Mouse (Mus musculus) spleen, postnatal 36 days (tissue): ENCODE measurements around the gene Lipc.

Experiments used
- DNase-seq, 2 experiments: peaks; one replicate each; pipeline ENCODE4 v3.0.0; 2022; ENCODE audit warnings: low spot score in 2 of 2, mixed read lengths in 1 of 2

The Lipc gene

DNA sequence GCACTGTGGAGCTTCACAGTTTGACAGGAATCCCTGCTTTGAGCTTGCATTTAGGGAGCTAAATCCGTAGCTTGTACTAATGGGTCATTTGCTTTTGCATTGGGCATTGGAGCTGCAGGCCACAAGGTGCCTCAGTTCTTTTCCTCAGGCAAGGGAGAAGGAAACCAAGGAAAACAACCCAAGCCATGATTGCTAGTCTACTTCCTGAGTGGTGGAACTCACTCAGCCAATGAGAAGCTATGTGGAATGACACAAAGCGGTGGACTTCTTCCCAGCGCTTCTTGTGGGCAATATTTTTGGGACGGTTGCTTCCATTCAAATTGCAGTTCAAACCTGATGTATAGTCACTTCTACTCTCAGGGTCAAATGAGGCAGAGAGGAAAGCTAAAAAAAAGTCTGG is at the start of gene Lipc:
Gene Lipc, minus strand, starts transcription at position 101 of the 400 bp plus-strand sequence.
- no peak for DNase-seq

DNA sequence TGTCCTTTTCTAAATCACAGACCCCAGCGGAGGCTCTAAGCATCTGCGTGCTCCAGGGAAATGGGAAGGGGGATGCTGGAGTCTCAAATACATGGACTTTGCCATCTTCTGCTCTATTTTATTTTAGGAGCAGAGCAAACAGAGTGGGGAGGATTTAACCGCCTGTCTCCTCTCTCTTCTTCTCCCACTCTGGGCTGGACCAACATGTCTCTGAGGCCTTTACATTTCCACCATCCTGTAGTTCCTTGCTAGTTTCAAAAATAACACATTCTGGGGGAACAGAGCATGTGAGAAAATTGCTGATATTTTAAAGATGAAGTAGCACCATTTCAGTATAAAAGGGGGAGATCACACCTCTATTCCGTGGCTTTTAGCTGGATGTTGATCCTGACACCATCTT is 47.1 kb upstream of the Lipc start:
- DNase-seq, result no peak

DNA sequence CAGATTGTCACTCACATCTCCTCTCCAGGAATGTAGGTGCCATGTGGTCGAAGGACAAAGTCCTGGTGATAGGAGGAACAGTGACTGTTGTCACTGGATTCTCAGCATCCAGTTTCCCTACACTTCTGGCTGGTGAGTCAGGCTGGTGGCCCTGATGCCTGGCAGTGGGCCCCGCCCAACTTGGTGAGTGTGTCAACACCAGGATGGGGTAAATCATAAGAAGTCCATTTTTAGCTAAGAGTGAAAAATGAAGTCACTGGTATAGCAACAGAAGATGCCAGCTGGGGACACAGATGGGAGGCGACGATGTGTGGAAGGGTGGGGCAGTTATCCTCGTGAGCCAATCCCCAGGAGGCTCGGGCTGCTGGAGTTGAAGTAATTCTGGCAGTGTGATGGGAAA is 46.7 kb upstream of the Lipc start:
- no peak for DNase-seq

DNA sequence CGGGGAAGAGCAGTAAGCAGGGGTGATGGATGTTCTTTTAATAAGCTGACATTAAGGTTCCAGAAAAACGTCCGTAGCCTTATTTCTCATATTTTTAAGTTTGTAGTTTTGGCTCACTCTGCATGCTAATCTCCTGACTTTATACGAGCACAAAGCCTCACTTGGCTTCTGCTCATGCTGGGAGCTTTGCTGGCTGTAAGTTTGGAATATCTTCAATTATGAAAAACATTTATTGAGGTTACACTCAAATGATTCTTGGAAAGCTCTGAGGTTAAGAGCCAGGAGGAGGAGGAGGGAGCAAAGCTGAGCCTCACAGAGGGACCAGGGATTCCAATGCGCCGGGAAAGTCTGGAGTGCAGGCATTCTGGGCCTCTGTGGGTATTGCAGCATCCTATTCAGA is 41.3 kb upstream of the Lipc start:
- no peak for DNase-seq

DNA sequence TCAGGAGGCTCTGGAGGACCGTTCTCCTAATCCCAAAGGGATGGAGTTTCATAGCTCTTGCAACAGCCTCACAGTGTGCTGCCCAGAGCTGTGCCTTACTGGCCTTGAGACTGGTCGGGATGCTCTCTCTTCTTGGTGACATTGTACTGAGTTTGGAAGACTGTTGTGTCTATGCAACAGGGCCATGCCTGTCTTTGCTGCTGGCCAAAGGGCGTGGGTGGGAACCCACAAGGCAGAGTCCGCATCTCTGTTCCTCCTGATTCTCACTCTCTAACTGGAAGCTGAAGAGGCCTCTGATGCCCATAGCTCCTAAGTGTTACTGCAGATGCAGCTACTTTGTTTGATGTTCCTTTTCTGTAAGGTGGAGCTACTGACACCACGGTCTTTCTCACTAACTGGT is 39.4 kb upstream of the Lipc start:
- DNase-seq, result no peak

DNA sequence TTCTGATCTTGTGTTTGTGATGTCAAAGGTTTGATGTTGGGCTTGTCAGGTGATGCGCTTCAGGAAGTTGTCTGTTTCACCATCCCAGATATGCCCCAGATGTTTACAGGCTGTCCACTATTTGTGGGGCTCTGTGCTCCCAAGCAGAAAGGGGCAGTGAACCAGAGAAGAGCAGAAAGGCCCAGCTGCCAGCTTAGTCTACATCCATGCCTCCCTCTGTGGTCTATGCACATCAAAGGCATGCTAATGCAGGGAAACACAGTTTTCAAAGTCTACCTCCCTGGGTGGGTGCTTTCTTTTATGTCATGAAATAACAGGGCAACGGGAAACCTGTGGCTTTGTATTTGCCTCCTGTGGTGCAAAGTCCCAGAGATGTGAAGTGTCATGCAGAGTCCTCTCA is 35.2 kb upstream of the Lipc start:
- DNase-seq, result peak; percentile 5 to 19

DNA sequence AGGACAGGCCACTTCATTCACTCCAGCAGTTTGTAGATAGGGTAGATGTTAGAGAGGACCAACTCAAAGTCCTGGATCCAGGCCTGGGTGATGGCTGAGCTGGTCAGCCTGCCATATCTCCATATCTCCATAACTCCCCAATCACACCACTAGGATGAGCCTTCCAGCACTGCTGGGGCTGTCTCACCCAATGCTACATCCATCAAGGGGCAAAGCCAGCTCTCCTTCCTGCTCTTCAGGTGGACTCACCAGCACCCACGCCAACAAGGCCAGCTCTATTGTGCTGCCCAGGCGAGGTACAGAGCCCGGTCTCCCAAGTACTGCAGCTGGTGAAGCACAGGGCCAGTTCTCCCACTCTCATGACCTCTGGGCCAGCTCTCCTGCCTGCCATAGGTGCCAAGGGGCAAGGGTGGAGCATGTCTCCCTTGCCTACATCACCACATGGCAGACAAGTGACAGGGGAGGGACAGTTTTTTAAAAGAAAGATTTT is 31.0 kb upstream of the Lipc start:
- no peak for DNase-seq

DNA sequence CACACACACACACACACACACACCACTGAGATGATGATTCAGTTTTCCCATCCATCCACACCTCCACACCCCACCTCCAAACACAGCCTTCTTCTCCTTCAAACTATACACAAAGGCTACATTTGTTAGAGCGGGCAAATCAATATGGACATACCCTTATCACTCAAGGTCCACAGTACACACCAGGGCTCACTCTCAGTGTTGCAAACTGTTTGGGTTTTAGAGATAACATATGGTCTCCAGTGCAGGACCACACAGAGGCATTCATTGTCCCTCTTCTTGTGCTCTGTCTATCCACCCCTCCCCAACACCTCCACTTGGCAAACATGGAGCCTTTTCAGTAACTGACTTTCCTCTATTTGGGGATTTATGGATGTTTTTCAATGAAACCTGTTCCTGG is 29.7 kb upstream of the Lipc start:
- no peak for DNase-seq

DNA sequence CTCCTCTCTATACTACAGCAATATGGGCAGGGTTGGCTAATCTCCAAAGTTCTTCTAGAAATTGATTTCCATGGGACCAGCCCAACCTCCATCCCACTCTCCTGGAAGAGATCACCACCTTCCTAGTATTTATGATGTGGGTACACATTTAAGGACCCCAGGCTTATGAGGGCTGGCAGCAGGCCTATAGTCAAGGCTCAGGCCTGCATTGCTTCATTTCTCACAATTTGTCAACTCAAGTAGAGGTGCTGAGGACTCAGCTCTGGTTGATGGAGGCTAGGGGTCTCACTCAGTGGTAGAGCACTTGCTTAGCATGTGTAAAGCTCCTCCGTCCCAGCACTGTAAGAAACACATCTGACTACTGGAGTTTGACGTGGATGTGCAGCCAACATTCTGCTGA is 27.6 kb upstream of the Lipc start:
- no peak for DNase-seq

DNA sequence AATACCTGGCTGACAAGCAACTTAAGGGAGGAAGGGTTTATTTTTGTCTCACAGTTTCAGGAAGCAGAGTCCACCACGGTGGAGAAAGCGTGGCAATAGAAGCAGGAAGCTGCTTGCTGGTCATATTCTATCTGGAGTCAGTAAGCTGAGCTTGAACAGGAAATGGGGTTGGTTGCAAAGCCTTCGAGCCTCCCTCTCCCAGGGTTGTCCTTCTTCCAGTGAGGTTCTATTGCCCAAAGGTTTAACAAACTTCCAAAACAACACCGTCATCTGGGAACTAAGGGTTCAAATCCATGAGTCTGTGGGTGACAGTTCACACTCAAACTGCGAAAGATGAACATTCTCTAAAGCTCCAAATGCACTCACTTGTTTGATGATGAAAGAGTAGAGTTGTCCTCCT is 27.1 kb upstream of the Lipc start:
- DNase-seq, result no peak

DNA sequence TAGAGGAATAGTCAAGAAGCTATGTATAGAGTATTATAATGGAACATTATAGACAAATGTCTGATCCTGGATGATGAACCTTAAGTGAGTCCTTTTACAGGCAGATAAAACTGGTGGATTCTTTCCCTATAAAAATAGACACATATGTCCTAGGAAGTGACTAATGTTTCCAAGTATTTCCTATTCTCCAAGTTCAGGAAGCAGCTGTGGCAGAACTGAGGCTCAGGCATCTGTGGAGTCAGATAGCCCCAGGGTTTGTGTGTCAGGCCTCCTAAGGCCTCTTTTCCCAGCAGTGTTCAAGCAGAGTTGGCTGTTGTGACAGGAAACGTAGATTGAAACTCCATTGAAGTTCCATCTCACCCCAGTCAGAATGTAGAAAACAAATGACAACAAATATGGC is 25.4 kb upstream of the Lipc start:
- no peak for DNase-seq

DNA sequence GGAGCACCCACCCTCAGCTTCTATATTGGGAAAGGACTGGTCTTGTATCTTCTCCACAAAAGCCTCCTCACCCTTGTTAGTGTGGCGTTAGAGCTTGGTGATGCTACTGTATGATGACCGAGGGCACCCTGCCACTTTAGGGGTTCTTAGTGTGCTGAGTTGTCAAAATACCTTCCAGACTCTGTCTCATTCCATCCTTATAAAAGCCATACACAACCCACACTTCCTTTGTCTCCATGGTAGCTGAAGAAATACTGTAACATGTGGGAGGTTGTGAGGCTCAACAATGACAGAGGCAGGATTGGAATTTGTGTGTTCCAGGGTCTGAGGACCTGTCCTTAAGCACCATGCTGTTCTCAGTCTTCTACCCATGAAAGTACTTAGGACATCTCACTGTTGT is 23.9 kb upstream of the Lipc start:
- DNase-seq, result no peak

DNA sequence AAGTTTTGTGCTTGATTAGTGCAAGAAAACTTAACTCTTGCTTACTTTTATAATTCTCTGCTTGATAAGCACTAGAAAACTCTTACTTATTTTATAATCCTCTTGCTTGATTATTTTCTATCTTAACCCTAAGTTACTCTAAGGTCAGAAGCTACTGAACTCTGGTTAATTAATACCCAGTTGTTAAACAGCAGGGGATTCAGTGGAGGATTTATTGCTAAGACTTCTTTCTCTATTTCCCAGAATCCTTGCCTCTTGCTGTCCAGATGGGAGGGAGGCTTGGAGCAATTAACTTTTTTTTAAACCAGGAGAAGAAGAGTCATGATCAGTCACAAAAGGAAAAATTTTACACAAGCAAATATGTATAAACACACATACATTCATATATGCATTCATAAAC is 21.3 kb upstream of the Lipc start:
- DNase-seq, result no peak

DNA sequence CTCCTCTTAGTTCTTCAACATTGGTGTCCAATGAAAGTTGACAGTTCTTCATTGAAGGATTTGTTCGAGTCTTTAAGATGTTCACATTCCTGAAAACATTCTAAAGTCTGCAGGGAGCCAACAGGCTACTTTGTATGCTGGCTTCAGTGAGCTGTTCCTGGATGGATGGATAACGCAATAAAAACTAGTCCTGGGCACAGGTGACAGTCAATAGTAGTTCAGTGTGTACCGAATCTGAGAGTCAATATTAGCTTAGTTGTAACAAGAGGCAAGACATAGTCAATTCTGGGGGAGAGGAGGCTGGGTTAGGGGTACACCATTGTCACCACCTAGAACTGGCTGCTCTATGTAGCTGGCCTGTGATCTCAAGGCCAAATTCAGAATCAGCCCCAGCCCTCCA is 17.2 kb upstream of the Lipc start:
- DNase-seq, result no peak

DNA sequence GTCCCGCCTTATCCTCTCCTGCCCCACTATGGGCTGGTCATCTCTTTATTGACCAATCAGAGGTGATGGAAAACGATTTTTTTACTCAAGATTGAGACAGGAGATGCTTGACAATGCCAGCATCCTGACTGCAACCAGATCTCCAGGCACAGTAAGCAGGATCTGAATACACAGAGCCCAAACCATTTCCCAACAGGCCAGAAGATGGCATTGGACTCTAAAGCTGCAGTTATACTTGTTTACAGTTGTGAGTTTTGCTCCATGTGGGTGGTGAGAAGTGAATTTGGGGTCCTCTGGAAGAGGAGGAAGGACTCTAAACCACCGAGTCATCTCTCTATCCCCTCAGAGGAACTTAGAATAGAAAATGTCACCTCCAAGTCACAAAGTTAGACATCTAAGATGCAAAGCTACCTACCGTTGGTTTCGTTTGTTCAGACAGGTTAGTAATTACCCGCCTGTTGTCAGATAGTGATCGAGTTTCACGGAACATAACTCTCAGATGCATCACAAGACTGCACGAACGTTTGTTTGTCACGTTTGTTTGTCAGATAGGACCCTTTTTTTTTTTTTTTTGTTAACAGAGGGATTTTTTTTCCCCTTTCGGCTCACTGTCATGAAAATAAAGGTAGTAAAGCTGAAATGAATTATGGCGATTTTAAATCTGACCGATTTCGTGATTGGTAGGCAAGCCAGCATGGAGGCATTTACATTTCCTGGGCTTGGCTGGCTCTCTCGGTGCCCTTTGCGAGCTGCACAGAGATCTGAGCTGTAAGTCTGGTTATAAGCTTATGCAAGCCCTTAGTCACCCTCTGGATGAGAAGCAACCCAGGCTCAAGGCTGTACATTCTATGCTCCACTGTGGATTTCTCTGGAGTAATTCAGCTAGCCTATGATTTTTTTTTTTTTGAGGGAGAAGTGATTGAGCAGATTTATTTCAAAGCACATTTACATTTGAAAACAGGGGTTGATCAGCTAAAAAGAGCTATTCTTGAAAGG is 14.3 kb upstream of the Lipc start:
- no peak for DNase-seq

DNA sequence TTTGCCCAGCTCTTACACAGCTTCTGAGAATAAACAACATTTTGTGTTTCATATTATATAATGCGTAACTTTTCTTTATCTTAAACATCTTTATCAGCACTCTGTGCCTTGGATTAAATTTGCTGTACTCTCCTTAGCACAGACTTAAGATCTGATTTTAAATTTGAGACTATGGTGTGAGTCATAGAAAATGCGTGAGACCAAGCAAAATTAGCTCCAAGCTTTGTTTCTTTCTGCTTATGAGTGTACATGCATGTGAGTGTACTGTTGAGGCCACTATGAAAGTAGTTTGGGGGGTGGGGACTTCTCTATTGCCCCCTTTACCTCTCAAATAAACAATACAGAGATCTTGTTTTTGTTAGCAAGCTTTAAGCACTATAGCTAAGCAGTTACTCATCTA is 13.4 kb upstream of the Lipc start:
- no peak for DNase-seq

DNA sequence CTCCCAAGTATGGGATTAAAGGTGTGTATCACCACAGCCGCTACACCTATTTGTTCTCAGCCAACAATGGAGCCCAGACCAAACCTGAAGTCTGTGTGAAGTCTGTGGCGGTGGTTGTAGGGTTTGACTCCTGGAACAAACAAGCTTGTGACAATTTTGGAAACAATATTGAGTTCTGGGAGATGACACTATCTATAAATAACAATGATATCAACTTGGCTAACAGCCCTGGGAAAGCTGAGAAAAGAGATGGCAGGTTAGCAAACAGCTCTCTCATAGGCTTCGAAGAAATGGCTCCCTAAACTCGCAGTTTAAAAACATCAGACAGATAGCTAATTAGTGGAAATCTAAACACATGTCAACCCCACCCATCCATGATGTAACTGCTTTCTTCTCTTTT is 13.0 kb upstream of the Lipc start:
- DNase-seq, result no peak

DNA sequence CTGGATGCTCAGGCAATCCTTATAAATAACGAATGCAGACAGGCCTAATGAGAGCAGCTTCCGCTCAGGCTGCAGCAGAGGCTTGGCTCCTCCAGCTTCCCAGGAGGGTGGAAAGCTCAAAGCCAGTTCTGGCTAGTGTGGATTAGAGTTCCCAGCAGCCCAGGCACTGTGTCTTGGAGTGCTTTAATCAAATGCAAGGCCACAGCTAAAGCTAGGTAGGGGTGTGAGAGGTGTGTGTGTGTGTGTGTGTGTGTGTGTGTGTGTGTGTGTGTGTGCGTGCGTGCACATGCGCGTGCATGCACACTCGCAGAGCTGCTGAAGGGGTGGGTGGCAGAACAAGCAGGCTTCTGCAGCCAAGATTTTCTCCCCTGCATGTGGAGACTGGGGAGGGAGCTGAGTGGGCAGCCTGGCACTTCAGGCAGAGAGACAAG is 11.4 kb upstream of the Lipc start:
- no peak for DNase-seq

DNA sequence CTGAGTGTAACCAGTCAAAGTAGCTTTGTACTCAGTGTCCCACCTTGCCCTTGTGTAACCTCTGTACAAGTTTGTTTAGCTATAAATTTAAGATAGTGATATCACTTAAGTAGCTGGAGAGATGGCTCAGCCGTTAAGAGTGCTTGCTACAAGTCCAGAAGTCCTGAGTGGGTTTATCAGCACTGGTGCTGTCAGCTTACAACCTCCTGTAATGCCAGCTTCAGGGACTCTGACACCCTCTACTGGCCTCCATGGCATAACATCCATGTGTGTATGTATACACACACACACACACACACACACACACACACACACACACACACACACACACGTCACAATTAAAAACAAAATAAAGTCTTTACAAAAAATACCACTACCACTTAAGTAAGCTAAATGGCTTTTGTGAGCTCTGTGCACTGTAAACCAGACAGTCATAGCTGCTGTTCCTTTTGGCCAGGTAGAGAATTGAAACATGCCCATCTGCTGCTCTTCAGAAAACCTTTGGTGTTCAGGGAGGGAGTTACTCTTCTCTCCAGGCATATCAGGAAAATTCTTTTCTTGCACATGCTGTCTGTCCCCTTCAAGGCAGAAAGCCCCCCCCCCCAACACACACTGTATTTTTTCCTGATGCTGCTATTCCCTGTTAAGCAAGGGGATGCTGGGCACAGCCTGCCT is 10.9 kb upstream of the Lipc start:
- DNase-seq, result no peak

DNA sequence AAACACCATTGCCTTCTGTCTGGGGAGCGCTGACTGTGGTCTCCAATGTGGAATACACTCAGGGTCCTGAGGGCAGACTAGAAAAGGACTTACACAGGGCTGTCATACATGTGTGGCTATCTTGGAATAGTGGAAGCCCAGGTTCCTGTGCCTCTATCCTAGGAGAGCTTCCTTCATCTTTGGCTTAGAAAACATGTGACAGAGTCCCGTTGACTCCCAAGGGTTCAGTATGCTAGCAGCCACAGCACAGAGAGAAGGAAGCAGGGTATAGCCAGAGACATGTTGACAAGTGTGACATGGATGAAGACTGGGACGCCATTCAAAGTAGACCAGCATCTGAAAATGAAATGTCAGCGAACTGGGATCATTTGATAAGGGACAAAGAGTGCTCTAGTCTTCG is 8.3 kb upstream of the Lipc start:
- DNase-seq, result no peak

DNA sequence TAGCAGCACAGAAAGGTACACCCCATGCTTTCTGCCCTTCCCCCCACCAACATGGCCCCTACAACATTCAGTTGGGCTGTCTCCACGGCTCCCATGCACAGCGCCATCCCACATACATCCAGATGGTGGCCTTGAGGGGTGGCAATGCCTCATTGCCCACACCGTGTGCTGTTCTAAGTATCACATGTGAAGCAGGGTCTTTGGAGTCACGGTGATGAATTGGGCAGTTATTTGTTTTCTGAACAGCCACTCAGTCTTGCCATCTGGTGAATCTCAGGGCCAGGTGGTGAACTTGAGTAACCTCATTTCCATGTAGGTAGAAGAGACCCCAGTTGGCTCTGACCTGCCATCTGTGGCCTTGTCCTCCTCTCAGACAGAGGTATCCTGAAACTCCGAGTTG is 7.8 kb upstream of the Lipc start:
- no peak for DNase-seq

DNA sequence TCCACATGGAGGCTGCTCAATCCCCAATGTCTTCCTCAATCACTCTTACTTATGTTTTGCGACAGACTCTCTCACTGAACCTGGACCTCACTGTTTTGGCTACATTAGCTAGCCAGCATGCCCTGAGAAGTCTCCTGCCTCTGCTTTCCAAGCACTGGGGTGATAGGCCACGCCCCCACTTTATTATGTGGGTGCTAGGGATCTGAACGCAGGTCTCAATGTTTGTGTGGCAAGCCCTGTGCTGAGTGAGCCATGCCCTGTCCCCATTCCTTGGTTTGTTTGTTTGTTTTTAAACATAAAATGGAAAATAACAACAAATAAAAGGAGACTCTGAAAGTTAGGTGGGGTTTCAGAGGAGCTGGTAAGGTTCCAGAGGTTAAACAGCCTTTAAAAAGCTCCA is 7.4 kb upstream of the Lipc start:
- DNase-seq, result no peak

DNA sequence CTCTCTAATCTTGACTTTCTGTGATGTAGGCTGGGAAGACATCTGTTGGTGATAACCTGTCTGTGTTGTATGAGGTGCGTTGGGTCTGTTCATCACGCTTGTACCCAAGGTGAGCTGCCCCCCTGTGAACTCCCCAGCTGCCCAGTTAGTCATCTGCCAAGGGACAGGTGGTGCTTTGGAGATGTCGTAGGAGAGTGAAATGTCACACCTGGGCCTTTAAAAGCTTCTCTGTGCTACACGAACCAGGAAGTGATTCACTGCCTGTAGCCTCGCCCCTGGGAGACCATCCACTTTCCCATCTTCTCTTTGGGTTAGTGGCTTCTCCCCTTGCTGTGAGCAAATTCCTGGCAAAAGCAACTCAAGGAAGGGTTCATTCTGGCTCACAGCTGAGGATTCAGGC is 6.4 kb upstream of the Lipc start:
- DNase-seq, result no peak
